Mouse (Mus musculus): ENCODE measurements at regions not wholly inside any gene's neighbourhood (a gene's known extent, or its start where the extent isn't known, plus 50 kb on each side); places are given as distances from the start of the nearest gene placed in this dataset.

- intact Hi-C loops (cut with DNase I): loop anchor here (5.0 to 10.0 kb wide), 4 partner anchors 52 to 860 kb away; no protein-coding TSS in a partner anchor
Measured at GRCm38 (mm10) chr10:66904552-66905367, 191.2 kb upstream of the Jmjd1c start.

- intact Hi-C loops (cut with DNase I): loop anchor here (2.0 to 10.0 kb wide), 5 partner anchors 56 to 857 kb away; no protein-coding TSS in a partner anchor
Measured at GRCm38 (mm10) chr10:66907842-66908241, 188.1 kb upstream of the Jmjd1c start.

- intact Hi-C loops (cut with DNase I): loop anchor here (2.0 to 10.0 kb wide), 5 partner anchors 57 to 855 kb away; no protein-coding TSS in a partner anchor
Measured at GRCm38 (mm10) chr10:66909204-66909889, 186.6 kb upstream of the Jmjd1c start.

DNA sequence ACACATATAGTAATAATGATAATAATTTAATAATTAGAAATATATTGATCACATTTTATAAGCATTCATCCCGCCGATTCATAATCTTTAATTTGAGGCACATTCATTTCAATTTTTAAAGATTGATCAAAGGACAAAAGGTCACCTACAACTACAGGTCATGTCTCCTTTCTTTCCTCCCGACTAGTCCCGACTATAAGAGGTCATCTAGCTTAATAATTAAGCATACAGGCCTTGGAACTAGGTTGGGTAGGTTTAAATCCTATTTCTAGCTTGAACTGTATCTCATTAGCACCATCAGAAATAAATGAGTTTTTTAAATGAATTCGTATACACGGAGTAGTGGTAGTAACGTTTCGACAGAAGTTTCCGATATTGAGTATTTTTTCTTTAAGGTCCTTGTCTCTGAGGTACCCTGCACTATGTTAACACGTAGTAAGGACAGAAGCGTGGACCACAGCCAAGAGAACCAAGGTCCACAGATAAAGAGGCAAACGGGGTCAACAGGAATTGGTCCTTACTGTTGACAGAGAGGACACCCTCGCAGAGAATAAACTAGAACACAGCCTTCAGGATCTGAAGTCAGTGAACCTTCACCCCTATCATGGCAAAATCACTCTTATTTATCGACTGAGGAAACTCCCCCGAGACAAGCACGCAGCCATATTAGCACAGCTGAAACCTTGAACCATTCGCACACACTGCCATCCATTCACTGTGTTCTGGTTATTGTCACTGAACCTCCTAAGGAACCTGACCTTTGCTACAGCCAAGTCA, 185.8 kb upstream of the Jmjd1c start:
- intact Hi-C loops (cut with DNase I): loop anchor here (2.0 to 10.0 kb wide), 6 partner anchors 58 to 855 kb away; no protein-coding TSS in a partner anchor

- intact Hi-C loops (cut with DNase I): loop anchor here (5.0 kb wide), 1 partner anchor 91 kb away; no protein-coding TSS in a partner anchor
Measured at GRCm38 (mm10) chr10:66911261-66911911, 184.5 kb upstream of the Jmjd1c start.

GRCm38 (mm10) chr10:66912440-66912839, 183.5 kb upstream of the Jmjd1c start:
- intact Hi-C loops (cut with DNase I): loop anchor here (5.0 kb wide), 1 partner anchor 90 kb away; no protein-coding TSS in a partner anchor

DNA sequence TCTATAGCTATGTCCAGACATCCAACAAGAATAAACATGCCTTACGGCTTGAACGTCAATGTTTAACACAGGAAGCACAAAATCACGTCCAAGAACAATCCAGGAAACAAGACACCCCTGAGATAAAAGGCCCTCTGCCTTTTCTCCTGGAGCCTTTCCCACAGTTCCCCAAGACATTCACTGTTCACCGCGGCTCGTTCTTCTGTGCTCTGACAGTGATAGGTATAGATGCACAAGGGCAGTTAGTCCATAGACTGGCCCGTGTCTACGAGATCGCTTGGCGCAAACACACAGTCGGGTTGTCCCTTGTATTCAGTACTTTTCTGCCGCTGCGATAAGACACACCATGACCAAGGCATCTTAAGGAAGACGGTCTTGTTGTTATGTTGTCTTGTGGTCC, 182.7 kb upstream of the Jmjd1c start:
- intact Hi-C loops (cut with DNase I): loop anchor here (5.0 kb wide), 1 partner anchor 89 kb away; no protein-coding TSS in a partner anchor

DNA sequence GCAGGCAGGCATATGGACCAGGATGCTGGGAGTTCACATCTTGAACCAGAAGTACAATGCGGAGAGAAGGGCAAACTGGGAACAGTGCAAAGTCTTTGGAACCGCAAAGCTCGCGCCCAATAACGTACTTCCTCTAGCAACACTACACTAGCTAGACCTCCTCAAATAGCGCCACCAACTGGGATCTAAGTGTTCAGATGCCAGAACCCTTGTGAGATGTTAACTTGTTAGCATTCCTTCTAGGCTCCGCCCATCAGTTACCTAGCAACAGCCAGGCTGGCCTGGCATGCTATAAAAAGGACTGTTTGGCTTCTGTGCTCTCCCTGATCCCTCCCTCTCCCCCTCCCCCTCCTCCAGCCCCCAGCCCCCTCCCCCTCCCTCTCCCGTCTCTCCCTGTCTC, 182.3 kb upstream of the Jmjd1c start:
- intact Hi-C loops (cut with DNase I): loop anchor here (5.0 kb wide), 1 partner anchor 89 kb away; no protein-coding TSS in a partner anchor

DNA sequence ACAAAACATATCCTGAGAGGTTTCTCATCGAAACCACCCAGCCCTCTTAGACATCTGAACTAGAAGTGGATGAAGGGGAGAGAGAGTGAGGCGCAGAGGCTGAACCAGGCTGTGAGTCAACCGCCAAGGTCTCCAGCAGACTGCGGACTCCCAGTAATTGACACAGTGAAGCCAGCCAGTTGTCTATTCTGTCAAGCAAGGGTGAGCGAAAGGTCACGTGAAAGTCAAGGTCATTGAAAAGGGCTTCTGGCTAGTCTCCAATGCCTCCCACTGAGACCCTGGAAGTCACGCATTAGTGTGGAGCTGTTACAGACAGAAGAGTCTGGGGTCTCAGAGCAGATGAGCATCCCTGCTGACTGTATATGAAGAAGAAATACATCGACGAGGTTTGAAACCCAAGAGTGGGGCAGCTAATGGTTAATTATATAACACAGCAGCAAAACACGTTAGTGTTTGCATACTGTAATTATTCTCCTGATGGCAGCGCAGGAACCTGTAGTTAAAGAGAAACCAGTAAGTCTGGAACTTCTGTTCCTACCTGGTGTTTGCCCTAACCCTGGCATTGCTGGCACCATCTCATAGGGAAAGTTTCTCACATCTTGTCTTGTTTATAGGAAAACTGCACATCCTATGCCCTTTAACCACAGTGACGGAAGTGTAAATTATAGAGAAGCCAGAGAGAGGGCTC, 181.5 kb upstream of the Jmjd1c start:
- intact Hi-C loops (cut with DNase I): loop anchor here (5.0 kb wide), 1 partner anchor 88 kb away; no protein-coding TSS in a partner anchor

DNA sequence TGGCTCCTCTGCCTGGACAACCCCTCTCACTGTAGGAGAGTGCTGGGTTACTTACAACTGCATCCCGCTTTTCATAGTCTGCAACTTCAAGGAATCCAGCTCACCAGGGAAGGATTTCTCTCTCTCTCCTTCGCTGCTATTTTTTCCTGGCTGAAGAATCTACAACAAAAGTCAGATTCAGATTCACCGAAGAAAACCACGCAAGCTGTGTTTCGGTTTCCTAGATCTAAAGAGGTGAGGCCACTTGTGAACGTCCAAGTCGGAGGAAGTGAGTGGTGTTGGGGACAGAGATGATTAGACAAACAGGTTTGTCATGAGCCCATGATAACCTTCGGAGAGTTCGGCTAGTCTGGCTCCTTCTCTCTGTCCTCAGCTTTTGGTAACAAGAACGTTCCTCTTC, 180.1 kb upstream of the Jmjd1c start:
- intact Hi-C loops (cut with DNase I): no loop called here

GRCm38 (mm10) chr10:66917725-66918124, 178.2 kb upstream of the Jmjd1c start:
- intact Hi-C loops (cut with DNase I): no loop called here

GRCm38 (mm10) chr10:66918713-66919112, 177.2 kb upstream of the Jmjd1c start:
- intact Hi-C loops (cut with DNase I): no loop called here

DNA sequence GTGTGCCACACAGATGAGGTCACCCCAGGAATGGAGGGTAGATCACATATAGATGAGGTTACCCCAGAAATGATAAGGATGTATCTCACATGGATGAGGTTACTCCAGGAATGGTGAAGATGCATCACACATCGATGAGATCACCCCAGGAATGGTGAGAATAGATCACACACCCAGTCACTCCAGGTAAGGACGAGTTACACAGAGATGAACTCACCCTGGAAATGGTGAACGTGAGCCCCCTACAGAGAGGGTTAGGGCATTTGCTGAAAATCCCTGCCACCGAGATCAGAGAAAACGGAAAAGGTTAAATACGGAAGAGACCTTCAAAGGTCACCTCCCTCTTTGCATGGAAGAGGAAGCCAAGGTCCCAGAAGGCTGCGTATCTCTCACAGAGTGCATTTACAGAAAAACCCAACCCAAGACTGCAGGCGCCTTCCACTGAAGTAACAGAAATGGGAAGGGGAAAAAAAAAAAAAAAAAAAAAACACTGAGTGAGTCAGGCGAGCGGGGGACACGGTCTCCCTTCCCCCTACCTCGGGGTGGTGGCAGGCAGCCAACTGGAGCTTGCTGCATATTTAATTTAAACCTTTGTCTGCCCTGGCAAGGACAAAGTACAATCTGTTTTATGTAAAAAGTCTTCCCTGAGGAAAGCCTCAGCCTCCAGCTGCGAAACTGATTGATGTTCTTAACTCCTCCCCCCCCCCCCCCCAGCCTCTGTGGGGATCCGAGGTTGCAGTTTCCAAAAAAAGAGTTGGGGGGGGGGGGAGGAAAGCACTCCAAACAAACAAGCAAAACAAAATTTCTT, 175.8 kb upstream of the Jmjd1c start:
- intact Hi-C loops (cut with DNase I): no loop called here

DNA sequence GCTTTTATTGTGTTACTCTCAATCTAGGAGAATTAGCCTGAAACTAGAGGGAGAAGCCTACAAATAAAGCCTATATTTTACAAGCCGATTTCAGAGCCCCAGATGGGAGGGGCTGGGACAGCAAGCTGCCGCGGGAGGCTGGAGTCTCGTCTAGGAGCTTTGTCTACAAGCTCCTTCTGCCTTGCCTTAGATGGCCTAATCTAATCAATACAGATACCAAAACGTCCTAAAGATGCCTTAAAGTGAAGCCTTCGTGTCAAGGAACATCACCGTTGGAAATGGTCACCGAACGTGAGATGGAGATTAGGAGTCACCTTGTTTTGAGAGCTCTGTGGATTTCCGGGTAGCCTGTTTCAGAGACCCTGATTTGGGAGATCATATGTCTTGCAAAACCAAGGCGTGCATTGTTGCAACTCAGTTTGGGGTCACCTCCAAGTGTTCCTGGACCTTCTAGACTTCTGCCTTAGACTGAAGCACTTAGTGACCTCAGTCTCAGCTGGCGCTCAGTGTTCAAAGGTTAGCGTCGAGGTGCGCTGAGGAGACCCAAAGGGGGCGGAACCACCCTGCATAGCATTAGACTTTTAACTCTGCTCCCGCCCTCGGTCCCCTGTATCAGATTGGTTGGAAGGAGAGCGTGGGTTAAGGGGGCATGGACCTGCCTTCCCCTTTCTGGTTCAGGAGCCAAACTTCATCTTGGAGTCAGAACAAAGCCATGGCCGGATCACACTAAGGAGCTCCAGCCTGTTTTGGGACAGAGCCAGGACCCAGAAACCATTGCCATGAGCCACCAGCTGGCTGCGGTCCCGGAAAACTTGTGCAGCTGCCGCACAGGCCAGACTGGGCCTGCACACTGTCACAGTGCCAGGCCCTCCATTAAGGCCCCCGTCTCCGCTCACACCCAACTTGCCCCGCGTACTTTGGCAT, 174.9 kb upstream of the Jmjd1c start:
- intact Hi-C loops (cut with DNase I): no loop called here

- intact Hi-C loops (cut with DNase I): no loop called here
Measured at GRCm38 (mm10) chr10:66921776-66922175, 174.1 kb upstream of the Jmjd1c start.

- intact Hi-C loops (cut with DNase I): no loop called here
Measured at GRCm38 (mm10) chr10:66922314-66922713, 173.6 kb upstream of the Jmjd1c start.

DNA sequence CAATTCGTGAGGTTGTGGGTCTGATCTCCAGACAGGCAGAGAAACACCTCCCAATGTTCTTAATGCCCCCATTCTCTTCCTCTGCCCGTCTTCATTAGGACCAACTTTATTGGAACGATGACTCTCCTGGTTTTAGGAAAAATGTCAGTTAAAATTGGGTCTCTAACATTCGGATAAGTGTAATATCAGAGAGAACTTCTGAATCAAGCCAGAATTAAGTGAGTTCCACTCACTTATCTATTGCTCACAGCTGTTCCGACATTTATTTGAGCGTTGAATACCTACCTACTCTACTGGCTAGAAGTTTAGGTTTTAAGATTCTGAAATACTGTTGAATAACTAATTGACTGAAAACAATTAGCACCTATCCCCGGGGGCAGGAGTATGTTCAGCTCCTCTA, 172.0 kb upstream of the Jmjd1c start:
- intact Hi-C loops (cut with DNase I): no loop called here

GRCm38 (mm10) chr10:66924418-66924817, 171.5 kb upstream of the Jmjd1c start:
- intact Hi-C loops (cut with DNase I): no loop called here

Measured in adrenal gland (tissue).